Mouse (Mus musculus) cortical plate, adult 2 months (tissue): ENCODE results near the gene Ttc7b.

Experiments
- CTCF ChIP-seq: fragments of 200-500 bp; IDR thresholded peaks from 2 replicates; pipeline ENCODE4 v1.5.1; 2011; ENCODE audit warnings: mild to moderate bottlenecking, control low read depth, low read length; ENCODE audit not compliant: insufficient read depth; ENCODE audit errors: extremely low read depth
- POLR2A ChIP-seq: fragments of 200-500 bp; IDR thresholded peaks from 2 replicates; pipeline ENCODE4 v1.6.1; 2011; ENCODE audit warnings: mild to moderate bottlenecking, low read length, control low read depth; ENCODE audit not compliant: insufficient read depth; ENCODE audit errors: extremely low read depth

GRCm38 (mm10) chr12:100343554-100343953 is 177.1 kb downstream of the Ttc7b start:
- no peak for TF ChIP-seq CTCF
- TF ChIP-seq POLR2A: no peak
